Mouse (Mus musculus): ENCODE results near the gene Scgb1a1.
"Not testable (repeated sequence)": the region's sequence is repeated elsewhere in the genome, so short reads cannot be mapped to it uniquely, and the experiment has no call there.

The Scgb1a1 gene

GRCm38 (mm10) chr19:9087821-9088220 is at the start of gene Scgb1a1:
Scgb1a1 (minus strand) TSS chr19:9087958.
- in situ Hi-C loops (cut with MboI, MseI), result no loop called here

- in situ Hi-C loops (cut with MboI, MseI), result no loop called here
These were observed 49.4 kb upstream of the Scgb1a1 start for GRCm38 (mm10) chr19:9137159-9137558.

GRCm38 (mm10) chr19:9135512-9136331 is 48.0 kb upstream of the Scgb1a1 start, which contains the start of gene Asrgl1:
Asrgl1 (minus strand) TSS chr19:9135636.
- in situ Hi-C loops (cut with MboI, MseI), result no loop called here

DNA sequence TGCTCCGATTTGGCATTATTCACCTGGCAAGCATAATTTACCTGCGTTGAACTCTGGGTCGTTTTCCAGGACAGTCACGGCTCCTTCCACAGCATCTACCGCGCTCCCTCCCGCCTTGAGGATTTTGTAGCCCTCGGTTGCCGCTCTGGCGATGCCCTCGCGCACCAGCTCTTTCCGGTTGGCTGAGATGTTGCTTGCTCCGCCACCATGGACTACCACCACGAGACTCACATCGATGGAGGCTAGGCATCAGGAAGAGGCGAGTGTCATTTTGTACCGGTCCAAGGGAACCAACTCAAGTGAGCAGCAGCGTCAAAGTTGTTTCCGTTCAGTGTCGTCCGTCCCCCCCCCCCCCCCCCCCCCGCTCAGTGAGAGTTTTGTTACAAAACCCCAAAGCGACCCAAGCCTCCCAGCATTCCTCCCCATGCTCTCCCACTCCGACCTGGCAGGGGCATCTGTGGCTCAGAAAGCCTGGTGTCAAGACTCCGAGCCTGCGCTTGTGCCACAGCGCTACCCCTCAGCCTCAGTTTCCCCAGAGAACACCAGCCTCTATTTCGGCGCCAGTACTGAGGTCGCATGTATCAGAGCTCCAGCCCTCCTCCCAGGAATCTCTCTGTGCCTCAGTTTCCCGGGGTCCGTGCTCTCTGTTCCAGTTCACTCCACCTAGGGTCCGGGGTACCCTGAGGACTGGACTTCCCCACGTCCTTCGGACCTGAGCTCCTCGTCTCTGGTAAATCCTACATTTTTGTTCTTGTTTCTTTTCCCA is 47.2 kb upstream of the Scgb1a1 start:
- in situ Hi-C loops (cut with MboI, MseI), result no loop called here

DNA sequence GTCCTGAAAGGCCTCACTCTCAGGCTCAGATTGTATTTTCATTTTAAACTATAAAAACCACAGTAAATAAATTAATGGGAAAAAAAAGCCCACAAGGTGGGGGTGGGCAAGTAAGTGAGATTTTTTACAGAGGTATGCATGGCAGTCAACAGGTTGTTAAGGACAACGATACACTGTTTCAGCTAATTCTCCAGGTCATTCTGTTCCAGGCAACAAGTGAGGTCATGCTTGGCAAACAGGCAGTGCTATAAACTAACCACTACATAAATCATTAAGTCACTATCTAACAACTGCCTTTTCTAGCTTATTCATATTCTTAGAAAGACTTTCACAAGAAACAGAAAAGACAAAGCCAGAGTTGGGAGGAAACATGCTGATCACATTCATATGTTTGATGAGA is 42.2 kb upstream of the Scgb1a1 start:
- in situ Hi-C loops (cut with MboI, MseI), result no loop called here

DNA sequence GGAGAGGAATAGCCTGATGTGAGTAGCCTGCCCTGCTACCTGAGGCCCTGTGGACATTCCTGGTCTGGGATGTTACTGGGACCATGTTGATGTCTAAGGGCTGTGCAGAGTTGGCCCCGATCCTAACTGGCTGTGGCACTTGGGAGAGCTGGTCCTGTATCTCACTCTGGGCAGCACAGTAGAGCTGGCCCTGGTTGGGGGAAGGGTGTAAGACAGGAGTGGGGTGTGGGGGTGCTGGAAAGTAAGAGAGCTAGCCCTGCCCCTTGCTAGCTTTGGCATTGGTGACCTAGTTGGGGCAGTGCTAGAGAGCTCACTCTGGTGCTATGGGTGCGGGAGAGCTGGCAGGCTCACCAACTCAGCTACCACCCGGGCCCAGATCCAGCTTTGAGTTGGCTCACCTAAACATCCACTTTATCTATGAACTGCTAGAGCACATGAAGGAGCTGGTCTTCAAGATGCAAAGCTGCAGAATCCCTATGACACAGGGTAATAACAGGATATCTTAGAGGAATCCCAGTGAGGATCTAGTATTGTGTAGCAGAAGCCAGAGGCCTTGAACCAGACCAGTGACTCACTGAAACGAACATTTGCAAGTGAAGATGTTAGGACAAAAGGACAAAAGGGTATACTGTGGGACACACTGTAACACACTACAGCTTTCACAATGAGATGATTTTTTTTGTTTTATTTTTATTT is 40.9 kb upstream of the Scgb1a1 start:
- in situ Hi-C loops (cut with MboI, MseI), result no loop called here

GRCm38 (mm10) chr19:9123986-9124385 is 36.2 kb upstream of the Scgb1a1 start:
- in situ Hi-C loops (cut with MboI, MseI), result not testable (repeated sequence)

- in situ Hi-C loops (cut with MboI, MseI), result no loop called here
These were observed 34.6 kb upstream of the Scgb1a1 start for GRCm38 (mm10) chr19:9122390-9122789.

GRCm38 (mm10) chr19:9119655-9120425 is 32.1 kb upstream of the Scgb1a1 start:
- in situ Hi-C loops (cut with MboI, MseI), result no loop called here

DNA sequence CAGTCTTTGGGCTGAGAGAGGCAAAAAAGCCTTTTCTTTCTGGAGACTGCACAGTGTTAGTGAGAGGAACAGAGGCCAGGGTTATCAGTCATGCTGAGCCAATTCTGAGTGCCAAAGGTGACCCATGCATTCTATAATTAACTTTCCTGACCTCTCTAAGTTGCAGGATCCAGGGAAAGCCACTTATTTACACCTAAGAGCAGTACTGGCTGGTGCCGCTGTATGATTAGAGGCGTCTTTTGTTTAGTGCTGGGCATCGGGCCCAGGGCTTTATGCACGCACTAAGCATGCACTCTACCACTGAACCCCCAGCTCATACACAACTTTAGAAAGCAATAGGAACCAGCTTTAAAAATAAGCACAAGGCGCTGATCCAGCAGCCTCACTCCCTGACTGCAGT is 29.5 kb upstream of the Scgb1a1 start:
- in situ Hi-C loops (cut with MboI, MseI), result no loop called here

DNA sequence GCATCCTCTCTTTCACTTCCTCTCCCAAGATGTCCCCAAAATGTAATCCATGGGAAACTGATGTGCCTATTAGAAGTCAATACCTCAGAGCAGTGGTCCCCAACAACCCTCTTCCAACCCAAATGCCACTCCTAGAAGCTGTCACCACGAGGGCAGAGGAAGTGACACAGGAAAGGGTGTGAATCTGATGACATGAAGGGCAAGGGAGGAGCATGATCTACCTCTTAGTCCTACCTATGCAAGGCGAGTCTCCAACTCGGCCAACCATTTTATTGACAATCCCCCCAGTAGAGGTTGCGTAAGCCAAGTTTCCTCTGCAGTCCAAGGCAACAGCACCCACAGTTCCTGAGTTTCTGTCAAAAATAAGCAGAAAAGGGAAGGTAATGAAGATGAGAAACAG is 28.5 kb upstream of the Scgb1a1 start:
- in situ Hi-C loops (cut with MboI, MseI), result no loop called here

GRCm38 (mm10) chr19:9112043-9112442 is 24.3 kb upstream of the Scgb1a1 start:
- in situ Hi-C loops (cut with MboI, MseI), result loop anchor here (5.0 kb wide), 1 partner anchor 265 kb away; no protein-coding TSS in a partner anchor

GRCm38 (mm10) chr19:9110182-9110869 is 22.6 kb upstream of the Scgb1a1 start:
- in situ Hi-C loops (cut with MboI, MseI), result loop anchor here (5.0 kb wide), 1 partner anchor 263 kb away; no protein-coding TSS in a partner anchor

GRCm38 (mm10) chr19:9108536-9108935 is 20.8 kb upstream of the Scgb1a1 start:
- in situ Hi-C loops (cut with MboI, MseI), result no loop called here

DNA sequence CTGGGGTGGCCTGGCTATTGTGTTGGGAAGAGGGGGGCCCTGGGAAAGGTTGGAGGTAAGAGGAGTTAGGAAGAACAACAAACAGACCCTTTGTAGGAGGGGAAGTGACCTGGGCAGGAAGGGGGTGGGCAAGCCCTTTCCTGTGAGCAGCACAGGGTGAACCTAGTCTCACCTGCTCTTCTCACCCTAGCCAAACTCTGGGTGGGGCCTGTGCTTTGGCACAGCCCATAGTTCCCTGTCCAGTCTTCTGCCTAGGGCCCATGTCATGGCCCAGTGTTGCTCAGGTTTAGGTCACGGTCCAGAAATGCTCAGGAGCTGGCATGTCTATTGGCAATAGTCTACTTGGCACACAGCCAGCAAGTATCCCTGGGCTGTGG is 19.6 kb upstream of the Scgb1a1 start:
- in situ Hi-C loops (cut with MboI, MseI), result no loop called here

- in situ Hi-C loops (cut with MboI, MseI), result no loop called here
These were observed 19.1 kb upstream of the Scgb1a1 start for GRCm38 (mm10) chr19:9106751-9107378.

GRCm38 (mm10) chr19:9106096-9106495 is 18.3 kb upstream of the Scgb1a1 start:
- in situ Hi-C loops (cut with MboI, MseI), result no loop called here

GRCm38 (mm10) chr19:9105101-9105685 is 17.4 kb upstream of the Scgb1a1 start:
- in situ Hi-C loops (cut with MboI, MseI), result no loop called here

GRCm38 (mm10) chr19:9103986-9104385 is 16.2 kb upstream of the Scgb1a1 start:
- in situ Hi-C loops (cut with MboI, MseI), result no loop called here

DNA sequence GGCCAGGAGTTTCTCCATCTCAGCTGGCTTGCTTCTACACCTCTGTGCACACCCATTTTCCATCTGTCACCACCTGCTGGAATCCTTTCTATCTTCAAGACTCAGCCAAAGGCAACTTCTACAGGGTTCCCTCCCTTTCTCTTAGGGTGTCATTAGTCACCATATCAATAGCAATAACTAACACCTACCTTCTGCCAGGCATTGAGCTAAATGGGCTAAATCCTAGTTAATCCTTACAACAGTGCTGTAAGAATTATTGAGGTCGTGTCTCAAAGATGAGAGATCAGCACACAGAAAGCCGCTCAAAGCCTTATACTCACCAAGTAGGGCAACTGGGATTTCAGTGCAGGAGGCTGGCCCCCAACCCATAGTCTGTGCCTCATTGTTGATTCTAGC is 13.3 kb upstream of the Scgb1a1 start:
- in situ Hi-C loops (cut with MboI, MseI), result no loop called here
